Mouse (Mus musculus): ENCODE measurements around the gene Tnfrsf13c. TPM values are rescaled to one million over a fixed set of nuclear protein-coding genes. Genes with fewer than 3 reads are reported as not detected.

Tnfrsf13c gene
- total and polyA plus RNA-seq, 2 experiments, result 0.17 to 0.28 TPM

- H3K27ac ChIP-seq (replicated peaks; ENCODE audit: insufficient read depth, low read depth, low read length), result no peak overlapping the region
- TF ChIP-seq POLR2A (IDR thresholded peaks at IDR 0.05; ENCODE audit: extremely low read depth, insufficient read depth, low read length) (no peak), CTCF (IDR thresholded peaks at IDR 0.05; ENCODE audit: low read depth, low read length) (no peak)
- WGBS, result 89% methylated on average over 12 of the region's 12 CpGs
- H3K79me2 ChIP-seq (ENCODE audit: control insufficient read depth, insufficient read depth, low read length), result no peaks in the 10 kb centered on the region
- no peak for DNase-seq (ENCODE audit: extremely low read depth, low read depth, low spot score)
- H3K27me3 ChIP-seq (ENCODE audit: control insufficient read depth, insufficient read depth, low read length), result no peaks in the 10 kb centered on the region
- H3K4me1 ChIP-seq (ENCODE audit: control insufficient read depth, insufficient read depth, low read length), result no peaks in the 10 kb centered on the region
- H3K9ac ChIP-seq (ENCODE audit: low read depth, low read length), result no peak overlapping the region
- H3K4me3 ChIP-seq (ENCODE audit: insufficient read depth, low read depth, low read length), result no peak overlapping the region
- peaks cover 29% of the 10 kb centered on the region for H3K36me3 ChIP-seq (ENCODE audit: control insufficient read depth, insufficient read depth, low read length)
Measured at GRCm38 (mm10) chr15:82196300-82196699, 27.9 kb downstream of the Tnfrsf13c start.

GRCm38 (mm10) chr15:82192617-82193016 lies 31.6 kb downstream of the Tnfrsf13c start:
- Histone ChIP-seq H3K27me3 (ENCODE audit: control insufficient read depth, insufficient read depth, low read length) (no peaks in the 10 kb centered on the region), H3K79me2 (ENCODE audit: control insufficient read depth, insufficient read depth, low read length) (0 out of 2 replicates have a peak, but pooled peaks cover 3% of the 10 kb centered on the region), H3K27ac (replicated peaks; ENCODE audit: insufficient read depth, low read depth, low read length) (no peak overlapping the region), H3K4me3 (ENCODE audit: insufficient read depth, low read depth, low read length) (no peak overlapping the region), H3K36me3 (ENCODE audit: control insufficient read depth, insufficient read depth, low read length) (peaks cover 21% of the 10 kb centered on the region), H3K9ac (ENCODE audit: low read depth, low read length) (no peak overlapping the region), H3K4me1 (ENCODE audit: control insufficient read depth, insufficient read depth, low read length) (no peaks in the 10 kb centered on the region)
- TF ChIP-seq POLR2A (IDR thresholded peaks at IDR 0.05; ENCODE audit: extremely low read depth, insufficient read depth, low read length) (no peak), CTCF (IDR thresholded peaks at IDR 0.05; ENCODE audit: low read depth, low read length) (no peak)
- no peak for DNase-seq (ENCODE audit: extremely low read depth, low read depth, low spot score)
- WGBS, result 96% methylated on average over 8 of the region's 8 CpGs

GRCm38 (mm10) chr15:82188481-82189240 lies 35.5 kb downstream of the Tnfrsf13c start:
- TF ChIP-seq CTCF (IDR thresholded peaks at IDR 0.05; ENCODE audit: low read depth, low read length) (no peak), POLR2A (IDR thresholded peaks at IDR 0.05; ENCODE audit: extremely low read depth, insufficient read depth, low read length) (no peak)
- Histone ChIP-seq H3K4me3 (ENCODE audit: insufficient read depth, low read depth, low read length) (no peak overlapping the region), H3K36me3 (ENCODE audit: control insufficient read depth, insufficient read depth, low read length) (peaks cover 16% of the 10 kb centered on the region), H3K79me2 (ENCODE audit: control insufficient read depth, insufficient read depth, low read length) (0 out of 2 replicates have a peak, but pooled peaks cover 3% of the 10 kb centered on the region), H3K4me1 (ENCODE audit: control insufficient read depth, insufficient read depth, low read length) (peaks cover 12% of the 10 kb centered on the region), H3K27me3 (ENCODE audit: control insufficient read depth, insufficient read depth, low read length) (no peaks in the 10 kb centered on the region), H3K27ac (replicated peaks; ENCODE audit: insufficient read depth, low read depth, low read length) (no peak overlapping the region), H3K9ac (ENCODE audit: low read depth, low read length) (no peak overlapping the region)
- peak; percentile 82 for DNase-seq (ENCODE audit: extremely low read depth, low read depth, low spot score)
- 46% methylated on average over 10 of the region's 10 CpGs for WGBS

- 95% methylated on average over 1 of the region's 1 CpGs for WGBS
- H3K9ac ChIP-seq (ENCODE audit: low read depth, low read length), result no peak overlapping the region
- TF ChIP-seq CTCF (IDR thresholded peaks at IDR 0.05; ENCODE audit: low read depth, low read length) (no peak), POLR2A (IDR thresholded peaks at IDR 0.05; ENCODE audit: extremely low read depth, insufficient read depth, low read length) (no peak)
- peaks cover 16% of the 10 kb centered on the region for H3K4me1 ChIP-seq (ENCODE audit: control insufficient read depth, insufficient read depth, low read length)
- H3K79me2 ChIP-seq (ENCODE audit: control insufficient read depth, insufficient read depth, low read length), result 0 out of 2 replicates have a peak, but pooled peaks cover 3% of the 10 kb centered on the region
- DNase-seq (ENCODE audit: extremely low read depth, low read depth, low spot score), result no peak
- H3K4me3 ChIP-seq (ENCODE audit: insufficient read depth, low read depth, low read length), result no peak overlapping the region
- peaks cover 16% of the 10 kb centered on the region for H3K36me3 ChIP-seq (ENCODE audit: control insufficient read depth, insufficient read depth, low read length)
- H3K27me3 ChIP-seq (ENCODE audit: control insufficient read depth, insufficient read depth, low read length), result no peaks in the 10 kb centered on the region
- H3K27ac ChIP-seq (replicated peaks; ENCODE audit: insufficient read depth, low read depth, low read length), result no peak overlapping the region
Measured at GRCm38 (mm10) chr15:82187924-82188323, 36.2 kb downstream of the Tnfrsf13c start.

GRCm38 (mm10) chr15:82187401-82187800 lies 36.8 kb downstream of the Tnfrsf13c start:
- 0 out of 2 replicates have a peak, but pooled peaks cover 3% of the 10 kb centered on the region for H3K79me2 ChIP-seq (ENCODE audit: control insufficient read depth, insufficient read depth, low read length)
- H3K9ac ChIP-seq (ENCODE audit: low read depth, low read length), result no peak overlapping the region
- no peaks in the 10 kb centered on the region for H3K27me3 ChIP-seq (ENCODE audit: control insufficient read depth, insufficient read depth, low read length)
- TF ChIP-seq POLR2A (IDR thresholded peaks at IDR 0.05; ENCODE audit: extremely low read depth, insufficient read depth, low read length) (no peak), CTCF (IDR thresholded peaks at IDR 0.05; ENCODE audit: low read depth, low read length) (0 out of 2 replicates have a peak, but pooled peaks have one; percentile 2)
- H3K27ac ChIP-seq (replicated peaks; ENCODE audit: insufficient read depth, low read depth, low read length), result no peak overlapping the region
- DNase-seq (ENCODE audit: extremely low read depth, low read depth, low spot score), result no peak
- no peak overlapping the region for H3K4me3 ChIP-seq (ENCODE audit: insufficient read depth, low read depth, low read length)
- H3K36me3 ChIP-seq (ENCODE audit: control insufficient read depth, insufficient read depth, low read length), result peaks cover 13% of the 10 kb centered on the region
- 92% methylated on average over 4 of the region's 4 CpGs for WGBS
- peaks cover 17% of the 10 kb centered on the region for H3K4me1 ChIP-seq (ENCODE audit: control insufficient read depth, insufficient read depth, low read length)

- DNase-seq (ENCODE audit: extremely low read depth, low read depth, low spot score), result no peak
- no peaks in the 10 kb centered on the region for H3K27me3 ChIP-seq (ENCODE audit: control insufficient read depth, insufficient read depth, low read length)
- H3K27ac ChIP-seq (replicated peaks; ENCODE audit: insufficient read depth, low read depth, low read length), result no peak overlapping the region
- peaks cover 13% of the 10 kb centered on the region for H3K36me3 ChIP-seq (ENCODE audit: control insufficient read depth, insufficient read depth, low read length)
- peaks cover 17% of the 10 kb centered on the region for H3K4me1 ChIP-seq (ENCODE audit: control insufficient read depth, insufficient read depth, low read length)
- H3K79me2 ChIP-seq (ENCODE audit: control insufficient read depth, insufficient read depth, low read length), result 0 out of 2 replicates have a peak, but pooled peaks cover 3% of the 10 kb centered on the region
- no peak overlapping the region for H3K4me3 ChIP-seq (ENCODE audit: insufficient read depth, low read depth, low read length)
- 77% methylated on average over 5 of the region's 5 CpGs for WGBS
- TF ChIP-seq POLR2A (IDR thresholded peaks at IDR 0.05; ENCODE audit: extremely low read depth, insufficient read depth, low read length), result no peak
- TF ChIP-seq CTCF (IDR thresholded peaks at IDR 0.05; ENCODE audit: low read depth, low read length), result no peak
- H3K9ac ChIP-seq (ENCODE audit: low read depth, low read length), result no peak overlapping the region
Measured at GRCm38 (mm10) chr15:82186931-82187330, 37.2 kb downstream of the Tnfrsf13c start.
